Mouse (Mus musculus) erythroid progenitor cell, adult 5-6 weeks (primary cell): ENCODE measurements around the gene Gm4884. TPM values are rescaled to one million over a fixed set of nuclear protein-coding genes. Genes with fewer than 3 reads are reported as not detected.
"Not testable (repeated sequence)": the region's sequence is repeated elsewhere in the genome, so short reads cannot be mapped to it uniquely, and the experiment has no call there.

Experiments used
- ATAC-seq: replicated peaks from 2 replicates; pipeline ENCODE4 v1.8.0; 2016; ENCODE audit warnings: moderate number of reproducible peaks, mild to moderate bottlenecking, moderate TSS enrichment, inconsistent platforms; ENCODE audit not compliant: poor library complexity, low FRiP score, severe bottlenecking
- total RNA-seq, 2 experiments: library from RNA; stranded (forward) in 1 of 2; stranded (reverse) in 1 of 2; fragments of 150-400 nt in 1 of 2; fragments of 186-747, 209-891 nt in 1 of 2; gene quantifications; 2 replicates each; pipeline versions ENCODE4 v1.2.3 to v1.2.4; 2015 to 2017; ENCODE audit warnings: low replicate concordance in 2 of 2

The Gm4884 gene
- total RNA-seq (2015; ENCODE audit: low replicate concordance) = not detected in 2 replicates
- total RNA-seq (2017; ENCODE audit: low replicate concordance) = not detected in 2 replicates

DNA sequence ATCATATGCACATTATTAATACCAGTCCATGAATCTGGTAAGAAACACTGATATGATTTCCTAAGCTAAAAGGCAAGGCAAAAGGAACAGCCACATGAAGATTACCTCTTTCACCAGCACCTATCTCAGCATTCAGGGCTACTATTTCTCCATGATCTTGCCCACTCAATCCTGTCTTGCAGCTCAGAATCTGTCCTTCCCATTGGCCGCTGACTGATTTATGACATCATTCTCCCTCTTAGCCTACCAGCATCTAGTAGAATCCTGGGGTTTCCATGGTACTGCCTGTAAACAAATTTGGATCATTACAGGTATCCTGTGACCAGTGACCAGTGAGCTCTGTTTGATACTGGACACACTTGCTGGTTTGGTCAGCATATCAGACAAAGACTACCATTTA lies at the start of gene Gm4884:
Gene Gm4884, plus strand, starts transcription at position 301 of the 400 bp plus-strand sequence.
- not testable (repeated sequence) for ATAC-seq

DNA sequence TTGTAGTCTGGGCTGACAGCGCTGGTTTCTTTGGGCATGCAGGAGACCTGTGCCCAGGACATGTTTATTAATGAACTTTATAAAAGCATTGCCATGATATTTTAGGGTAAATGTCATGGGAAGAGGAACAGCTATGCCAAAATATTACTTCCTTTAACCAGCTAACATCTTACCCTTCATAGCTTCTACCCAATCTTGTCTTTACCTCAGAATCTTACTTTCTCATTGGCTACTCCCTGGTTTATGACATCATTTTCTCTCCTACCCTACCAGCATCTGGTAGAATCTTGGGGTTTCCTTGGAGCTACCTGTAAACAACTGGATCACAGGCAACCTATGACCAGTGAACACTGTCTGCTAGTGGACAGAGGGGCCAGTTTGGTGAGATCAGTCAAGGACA lies 45.3 kb upstream of the Gm4884 start, which contains the start of gene 4930433I11Rik:
Gene 4930433I11Rik, plus strand, starts transcription at position 301 of the 400 bp plus-strand sequence.
- ATAC-seq = no peak

DNA sequence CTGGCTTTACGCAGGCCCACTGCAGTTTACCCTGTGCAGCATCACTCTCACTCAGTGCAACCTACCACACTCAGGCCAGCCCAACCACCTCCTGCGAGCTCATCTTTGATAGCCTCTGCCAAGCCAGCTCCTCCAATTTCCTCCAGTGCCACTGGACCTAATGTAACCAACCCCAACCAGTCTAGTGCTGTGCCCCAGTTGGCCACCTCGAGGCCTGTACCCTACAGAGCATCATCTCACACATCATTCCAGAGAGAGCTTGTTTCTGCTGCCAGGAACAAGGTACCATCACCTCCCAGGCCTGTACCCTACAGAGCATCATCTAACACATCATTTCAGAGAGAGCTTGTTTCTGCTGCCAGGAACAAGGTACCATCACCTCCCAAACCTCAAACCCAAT lies 11.5 kb downstream of the Gm4884 start:
- not testable (repeated sequence) for ATAC-seq

Other genes starting within 250 kb of the Gm4884 start
- gene Vstm2b, start 134.4 kb upstream of the Gm4884 start, total RNA-seq (2015; ENCODE audit: low replicate concordance) = not detected in 2 replicates
- gene Vstm2b, start 134.4 kb upstream of the Gm4884 start, total RNA-seq (2017; ENCODE audit: low replicate concordance) = not detected in 2 replicates
- not detected in 2 replicates for gene 4930433I11Rik, start 45.2 kb upstream of the Gm4884 start, total RNA-seq (2015; ENCODE audit: low replicate concordance)
- gene 4930433I11Rik, start 45.2 kb upstream of the Gm4884 start, total RNA-seq (2017; ENCODE audit: low replicate concordance) = not detected in 2 replicates
- not detected in 2 replicates for gene Gm5592, start 121.1 kb downstream of the Gm4884 start, total RNA-seq (2015; ENCODE audit: low replicate concordance)
- gene Gm5592, start 121.1 kb downstream of the Gm4884 start, total RNA-seq (2017; ENCODE audit: low replicate concordance) = not detected in 2 replicates